Mouse (Mus musculus) cerebellum, adult 2 months (tissue): ENCODE results near the gene Hpse2. TPM values are rescaled to one million over a fixed set of nuclear protein-coding genes. Genes with fewer than 3 reads are reported as not detected.

Experiments used
- DNase-seq, 2 experiments: peaks; one replicate each; pipeline ENCODE4 v3.0.0; 2021
- H3K27ac ChIP-seq: fragments of 200-500 bp; 2 replicates; pipeline ENCODE4 v1.5.1; 2012; ENCODE audit warnings: low read length, control low read depth, inconsistent platforms; ENCODE audit not compliant: insufficient read depth
- H3K27me3 ChIP-seq: fragments of 200-500 bp; 2 replicates; pipeline ENCODE4 v1.6.1; 2012; ENCODE audit warnings: inconsistent platforms, mild to moderate bottlenecking, low read length, moderate library complexity; ENCODE audit not compliant: control insufficient read depth, insufficient read depth
- H3K4me1 ChIP-seq: fragments of 200-500 bp; 2 replicates; pipeline ENCODE4 v1.6.1; 2011; ENCODE audit warnings: low read length; ENCODE audit not compliant: control insufficient read depth, insufficient read depth
- H3K4me3 ChIP-seq: fragments of 200-500 bp; replicated peaks from 2 replicates; pipeline ENCODE3; 2011; ENCODE audit warnings: mild to moderate bottlenecking, low read depth, low read length, control low read depth; ENCODE audit not compliant: insufficient read depth
- CTCF ChIP-seq: fragments of 200-500 bp; IDR thresholded peaks from 2 replicates; pipeline ENCODE4 v1.5.1; 2011; ENCODE audit warnings: low read depth, mild to moderate bottlenecking, control low read depth, low read length, moderate library complexity, borderline replicate concordance; ENCODE audit not compliant: insufficient read depth
- POLR2A ChIP-seq: fragments of 200-500 bp; IDR thresholded peaks from 2 replicates; pipeline ENCODE4 v1.6.1; 2011; ENCODE audit warnings: low read length, control low read depth, borderline replicate concordance; ENCODE audit not compliant: insufficient read depth
- WGBS: fragments of 180-500 bp; shearing (Covaris S2); methylation state at CpG from one replicate; pipeline ENCODE4 v1.1.7; 2018; 5-methylcytosine and 5-hydroxymethylcytosine counted together
- polyA plus RNA-seq: library from polyadenylated mRNA; depleted of rRNA; stranded (reverse); fragments of >200 nt; gene quantifications from 2 replicates; pipeline ENCODE4 v1.2.3, GENCODE M21; 2012

Gene Hpse2
- polyA plus RNA-seq, 1 experiment: 0.11 TPM

GRCm38 (mm10) chr19:42833126-42833525 lies 555.0 kb downstream of the Hpse2 start:
- H3K27ac ChIP-seq: no peak overlapping the region
- no peak overlapping the region for H3K4me3 ChIP-seq
- no peaks in the 10 kb centered on the region for H3K27me3 ChIP-seq
- WGBS: 88% methylated on average over 7 of the region's 7 CpGs
- no peaks in the 10 kb centered on the region for H3K4me1 ChIP-seq
- DNase-seq: no peak
- TF ChIP-seq CTCF (no peak), POLR2A (no peak)

GRCm38 (mm10) chr19:42832251-42832650 lies 555.9 kb downstream of the Hpse2 start:
- TF ChIP-seq POLR2A (no peak), CTCF (no peak)
- DNase-seq: no peak
- Histone ChIP-seq H3K4me1 (no peaks in the 10 kb centered on the region), H3K27me3 (no peaks in the 10 kb centered on the region), H3K27ac (no peak overlapping the region), H3K4me3 (no peak overlapping the region)
- 88% methylated on average over 2 of the region's 2 CpGs for WGBS

- WGBS: 63% methylated on average over 4 of the region's 4 CpGs
- Histone ChIP-seq H3K4me3 (no peak overlapping the region), H3K27me3 (no peaks in the 10 kb centered on the region), H3K27ac (no peak overlapping the region), H3K4me1 (no peaks in the 10 kb centered on the region)
- no peak for DNase-seq
- no peak for TF ChIP-seq CTCF
- no peak for TF ChIP-seq POLR2A
Measured at GRCm38 (mm10) chr19:42829196-42829595, 559.0 kb downstream of the Hpse2 start.

DNA sequence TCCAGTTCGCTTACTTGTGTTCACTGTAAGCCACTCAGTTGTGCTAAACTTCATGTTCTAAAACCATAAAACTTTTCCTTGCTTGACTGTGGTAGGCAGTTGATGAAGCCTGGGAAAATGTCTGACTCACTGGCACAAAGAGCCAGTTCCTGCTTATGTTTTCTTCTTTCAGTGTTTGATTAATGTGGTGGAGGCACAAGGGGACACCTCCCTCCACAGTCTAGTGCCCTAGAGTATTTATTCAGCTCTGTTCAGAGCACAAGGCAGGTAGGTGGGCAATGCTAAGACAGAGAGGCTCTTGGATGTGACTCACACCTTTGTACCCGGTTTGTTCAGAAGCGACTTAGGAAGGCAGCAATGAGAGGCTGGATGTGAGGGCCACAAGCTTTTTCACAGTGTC lies 560.3 kb downstream of the Hpse2 start:
- no peak overlapping the region for H3K4me3 ChIP-seq
- no peaks in the 10 kb centered on the region for H3K4me1 ChIP-seq
- H3K27me3 ChIP-seq: no peaks in the 10 kb centered on the region
- 92% methylated on average over 3 of the region's 3 CpGs for WGBS
- no peak for TF ChIP-seq CTCF
- no peak for TF ChIP-seq POLR2A
- no peak for DNase-seq
- H3K27ac ChIP-seq: no peak overlapping the region

DNA sequence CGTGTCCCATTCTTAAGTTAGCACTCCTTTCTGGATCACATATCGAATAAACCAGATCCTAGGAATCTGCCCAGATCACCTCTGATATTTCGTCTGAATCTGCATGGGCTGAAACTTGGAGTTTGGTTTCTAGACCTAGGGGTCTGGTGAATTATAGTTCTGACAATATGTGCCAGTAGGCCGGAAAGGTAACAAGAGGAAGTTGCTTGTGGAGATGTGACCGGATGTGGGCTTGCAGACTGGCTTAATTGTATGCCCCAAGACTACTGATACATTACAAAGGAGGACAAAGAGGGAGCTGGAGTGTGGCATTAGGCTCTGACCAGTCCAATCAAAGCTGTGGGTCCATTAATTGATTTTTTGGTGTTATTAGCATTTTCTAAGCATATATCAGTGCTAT lies 568.0 kb downstream of the Hpse2 start:
- no peak overlapping the region for H3K4me3 ChIP-seq
- WGBS: 92% methylated on average over 5 of the region's 5 CpGs
- no peaks in the 10 kb centered on the region; the same call in 1 of the 2 replicates for H3K27me3 ChIP-seq
- no peak for DNase-seq
- no peak overlapping the region for H3K27ac ChIP-seq
- TF ChIP-seq CTCF: no peak
- TF ChIP-seq POLR2A: no peak
- no peaks in the 10 kb centered on the region for H3K4me1 ChIP-seq

DNA sequence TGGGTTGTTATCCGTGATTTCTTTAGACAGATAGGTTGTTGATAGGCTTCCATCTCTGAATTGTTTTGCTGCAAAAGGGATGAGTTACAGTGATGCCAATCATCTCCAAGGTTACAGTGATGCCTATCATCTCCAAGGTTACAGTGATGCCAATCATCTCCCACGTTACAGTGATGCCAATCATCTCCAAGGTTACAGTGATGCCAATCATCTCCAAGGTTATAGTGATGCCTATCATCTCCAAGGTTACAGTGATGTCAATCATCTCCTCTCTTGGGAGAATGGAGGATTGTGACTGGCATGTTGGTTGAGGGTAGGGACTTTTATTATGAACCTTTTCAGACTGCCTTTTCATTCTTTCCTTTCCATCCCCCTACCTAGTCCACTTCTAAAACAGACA lies 570.4 kb downstream of the Hpse2 start:
- H3K27ac ChIP-seq: no peak overlapping the region
- no peaks in the 10 kb centered on the region; the same call in 1 of the 2 replicates for H3K27me3 ChIP-seq
- TF ChIP-seq POLR2A (no peak), CTCF (no peak)
- no peak overlapping the region for H3K4me3 ChIP-seq
- H3K4me1 ChIP-seq: no peaks in the 10 kb centered on the region
- no peak for DNase-seq
- 31% methylated on average over 2 of the region's 2 CpGs for WGBS

GRCm38 (mm10) chr19:42816261-42816660 lies 571.9 kb downstream of the Hpse2 start:
- Histone ChIP-seq H3K27me3 (no peaks in the 10 kb centered on the region), H3K4me1 (no peaks in the 10 kb centered on the region), H3K27ac (no peak overlapping the region), H3K4me3 (no peak overlapping the region)
- TF ChIP-seq POLR2A: no peak
- TF ChIP-seq CTCF: no peak
- DNase-seq: no peak
- WGBS: 76% methylated on average over 2 of the region's 2 CpGs

DNA sequence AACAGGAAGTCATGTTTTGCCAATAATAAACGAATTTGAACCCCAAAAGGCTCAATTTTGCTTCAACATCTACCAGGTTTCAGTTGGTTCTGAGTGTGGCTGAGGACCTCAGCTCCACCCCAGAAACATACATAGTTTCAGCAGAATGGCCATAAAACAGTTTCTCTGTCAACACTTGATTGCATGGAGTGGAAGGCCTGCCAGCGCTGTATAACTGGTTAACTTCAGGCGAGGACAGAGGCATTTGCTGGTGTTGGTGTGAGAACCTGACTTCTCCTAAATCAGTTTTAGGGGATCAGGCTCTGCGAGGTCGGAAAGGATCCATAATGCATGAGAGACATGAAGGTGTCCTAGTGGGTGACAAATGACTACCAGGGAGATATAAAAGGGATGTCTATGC lies 578.0 kb downstream of the Hpse2 start:
- 73% methylated on average over 5 of the region's 5 CpGs for WGBS

More for the DNA sequence above, 578.0 kb downstream of the Hpse2 start:
- no peak for DNase-seq
- TF ChIP-seq CTCF: no peak
- TF ChIP-seq POLR2A: no peak
- Histone ChIP-seq H3K27ac (no peak overlapping the region), H3K27me3 (no peaks in the 10 kb centered on the region), H3K4me1 (no peaks in the 10 kb centered on the region), H3K4me3 (no peak overlapping the region)
